Comparison of ENCODE assay signal across 8 mouse cellular contexts in genomic region chr3:89437269-89437668, GRCm38 (mm10). TPM values are rescaled to one million over a fixed set of nuclear protein-coding genes. Genes with fewer than 3 reads are reported as not detected.
DNase-seq lines count a peak whose midpoint lies in the region; ATAC-seq and TF ChIP-seq lines count a peak whose summit lies in the region.

No protein-coding gene starts in this region.

- peak overlapping the region; percentile 72 for H3K4me2 ChIP-seq in heart, embryonic 14.5 days (ENCODE audit: low read length)
- peak overlapping the region; percentile 70 for H3K4me2 ChIP-seq in limb, embryonic 12.5 days
- H3K4me2 ChIP-seq in midbrain, embryonic 14.5 days (ENCODE audit: low read length), result peak overlapping the region; percentile 45

- WGBS in heart, embryonic 14.5 days, result 27% methylated on average over 5 of the region's 5 CpGs
- 42% methylated on average over 5 of the region's 5 CpGs for WGBS in limb, embryonic 12.5 days
- 19% methylated on average over 5 of the region's 5 CpGs for WGBS in midbrain, embryonic 14.5 days

- ATAC-seq in heart, embryonic 14.5 days (ENCODE audit: insufficient number of reproducible peaks, insufficient read depth, low FRiP score, low read depth), result no peak
- ATAC-seq in limb, embryonic 12.5 days (ENCODE audit: insufficient number of reproducible peaks, insufficient read depth, low FRiP score, low TSS enrichment, low read depth), result no peak
- ATAC-seq in midbrain, embryonic 14.5 days (ENCODE audit: low FRiP score, low TSS enrichment), result no peak
- no peak for ATAC-seq in erythroid progenitor cell, adult 5-6 weeks (replicated peaks; ENCODE audit: low FRiP score, poor library complexity, severe bottlenecking)

- H3K4me3 ChIP-seq in left cerebral cortex, adult 2 months, result peak overlapping the region; percentile 38
- H3K4me3 ChIP-seq in heart, embryonic 14.5 days (ENCODE audit: control insufficient read depth in 1 of 2, insufficient read depth in 1 of 2, low read depth in 1 of 2, low read length in 2 of 2), result peak overlapping the region; percentile 54 to 75
- H3K4me3 ChIP-seq in limb, embryonic 12.5 days (replicated peaks), result peak overlapping the region; percentile 55
- H3K4me3 ChIP-seq in midbrain, embryonic 14.5 days (replicated peaks; ENCODE audit: low read depth, low read length), result 0 out of 2 replicates have a peak overlapping the region, but pooled peaks have one; percentile 20

- DNase-seq in left cerebral cortex, adult 2 months (ENCODE audit: extremely low spot score in 1 of 2, low spot score in 2 of 2), result no peak
- DNase-seq in left cerebral cortex, adult 9 months (ENCODE audit: low spot score in 2 of 2), result no peak
- DNase-seq in T-cell, adult 2 months (ENCODE audit: low spot score), result peak; percentile 76
- DNase-seq in midbrain, embryonic 14.5 days, result peak; percentile 20
- DNase-seq in cerebellum, adult 8-10 months, result no peak

- peaks cover 44% of the 10 kb centered on the region for H3K36me3 ChIP-seq in heart, embryonic 14.5 days (ENCODE audit: control insufficient read depth, insufficient read depth, low read length)
- peaks cover 35% of the 10 kb centered on the region for H3K36me3 ChIP-seq in limb, embryonic 12.5 days
- H3K36me3 ChIP-seq in midbrain, embryonic 14.5 days (ENCODE audit: control insufficient read depth, insufficient read depth, low read length), result peaks cover 29% of the 10 kb centered on the region

- H3K27ac ChIP-seq in left cerebral cortex, adult 2 months, result peak overlapping the region; percentile 63; the same call in 1 of the 2 replicates
- peak overlapping the region; percentile 70 to 74 for H3K27ac ChIP-seq in heart, embryonic 14.5 days (replicated peaks in 1 of 2; ENCODE audit: control insufficient read depth in 1 of 2, insufficient read depth in 1 of 2, low read depth in 2 of 2, low read length in 2 of 2)
- H3K27ac ChIP-seq in limb, embryonic 12.5 days, result peak overlapping the region; percentile 78
- no peak overlapping the region for H3K27ac ChIP-seq in midbrain, embryonic 14.5 days (replicated peaks; ENCODE audit: low read depth, low read length)

- H3K9ac ChIP-seq in heart, embryonic 14.5 days (ENCODE audit: low read length), result peak overlapping the region; percentile 75
- H3K9ac ChIP-seq in limb, embryonic 12.5 days (replicated peaks), result peak overlapping the region; percentile 72
- H3K9ac ChIP-seq in midbrain, embryonic 14.5 days (replicated peaks; ENCODE audit: low read length), result no peak overlapping the region

- peaks cover 8 to 16% of the 10 kb centered on the region in 2 experiments for H3K4me1 ChIP-seq in heart, embryonic 14.5 days (ENCODE audit: control insufficient read depth in 2 of 2, insufficient read depth in 2 of 2, low read length in 2 of 2)
- peaks cover 12% of the 10 kb centered on the region for H3K4me1 ChIP-seq in limb, embryonic 12.5 days (replicated peaks)
- H3K4me1 ChIP-seq in midbrain, embryonic 14.5 days (ENCODE audit: control insufficient read depth, insufficient read depth, low read length), result peaks cover 5% of the 10 kb centered on the region; the same call in 1 of the 2 replicates

- intact Hi-C loops in left cerebral cortex, adult 2 months (cut with DNase I), result loop anchor here (2.0 kb wide), 1 partner anchor 22 kb away; no protein-coding TSS in a partner anchor

- TF ChIP-seq CTCF in left cerebral cortex, adult 2 months (IDR thresholded peaks at IDR 0.05), result no peak

- H3K27me3 ChIP-seq in heart, embryonic 14.5 days (ENCODE audit: control insufficient read depth, insufficient read depth, low read length), result no peaks in the 10 kb centered on the region
- H3K27me3 ChIP-seq in limb, embryonic 12.5 days, result no peaks in the 10 kb centered on the region
- no peaks in the 10 kb centered on the region for H3K27me3 ChIP-seq in midbrain, embryonic 14.5 days (ENCODE audit: control insufficient read depth, insufficient read depth, low read length)

- H3K9me3 ChIP-seq in heart, embryonic 14.5 days (ENCODE audit: control insufficient read depth, low read length), result no peaks in the 10 kb centered on the region
- no peaks in the 10 kb centered on the region for H3K9me3 ChIP-seq in limb, embryonic 12.5 days
- no peaks in the 10 kb centered on the region for H3K9me3 ChIP-seq in midbrain, embryonic 14.5 days (ENCODE audit: control insufficient read depth, low read length)

RNA-seq across cellular contexts. Expression of gene Pbxip1, which starts 0.8 kb away (rescaled TPM):
- 10 to 100 TPM; 33.8 to 34.8 TPM for total RNA-seq in left cerebral cortex, adult 2 months (2021)
- 36.9 and 37.3 TPM in 2 replicates for polyA plus RNA-seq in heart, embryonic 14.5 days (2014; fragmentation: Nextera tagmentation; extraction: Ambion mirVana)
- polyA plus RNA-seq in limb, embryonic 12.5 days (2016; fragmentation: Nextera tagmentation; extraction: Ambion mirVana), result 27.4 and 28.5 TPM in 2 replicates
- 7.6 and 9.7 TPM in 2 replicates for polyA plus RNA-seq in midbrain, embryonic 14.5 days (2014; fragmentation: Nextera tagmentation; extraction: Ambion mirVana)
- 1.8 and 2.1 TPM in 2 replicates for total RNA-seq in erythroid progenitor cell, adult 5-6 weeks (2015; ENCODE audit: low replicate concordance)
- 2.7 and 4.1 TPM in 2 replicates for total RNA-seq in erythroid progenitor cell, adult 5-6 weeks (2017; ENCODE audit: low replicate concordance)

RNA-seq across cellular contexts. Expression of gene Pygo2, which starts 7.3 kb away (rescaled TPM):
- 10 to 100 TPM; 51.0 to 54.5 TPM for total RNA-seq in left cerebral cortex, adult 2 months (2021)
- polyA plus RNA-seq in heart, embryonic 14.5 days (2014; fragmentation: Nextera tagmentation; extraction: Ambion mirVana), result 24.3 and 27.8 TPM in 2 replicates
- polyA plus RNA-seq in limb, embryonic 12.5 days (2016; fragmentation: Nextera tagmentation; extraction: Ambion mirVana), result 62.4 and 64.0 TPM in 2 replicates
- polyA plus RNA-seq in midbrain, embryonic 14.5 days (2014; fragmentation: Nextera tagmentation; extraction: Ambion mirVana), result 43.4 and 50.6 TPM in 2 replicates
- 10.9 and 19.1 TPM in 2 replicates for total RNA-seq in erythroid progenitor cell, adult 5-6 weeks (2015; ENCODE audit: low replicate concordance)
- 7.1 and 12.1 TPM in 2 replicates for total RNA-seq in erythroid progenitor cell, adult 5-6 weeks (2017; ENCODE audit: low replicate concordance)

RNA-seq across cellular contexts. Expression of gene Pmvk, which starts 17.1 kb away (rescaled TPM):
- 10 to 100 TPM; 32.1 to 35.0 TPM for total RNA-seq in left cerebral cortex, adult 2 months (2021)
- 54.3 and 56.8 TPM in 2 replicates for polyA plus RNA-seq in heart, embryonic 14.5 days (2014; fragmentation: Nextera tagmentation; extraction: Ambion mirVana)
- polyA plus RNA-seq in limb, embryonic 12.5 days (2016; fragmentation: Nextera tagmentation; extraction: Ambion mirVana), result 53.4 and 55.1 TPM in 2 replicates
- polyA plus RNA-seq in midbrain, embryonic 14.5 days (2014; fragmentation: Nextera tagmentation; extraction: Ambion mirVana), result 106 and 132 TPM in 2 replicates
- 14.1 and 16.3 TPM in 2 replicates for total RNA-seq in erythroid progenitor cell, adult 5-6 weeks (2015; ENCODE audit: low replicate concordance)
- total RNA-seq in erythroid progenitor cell, adult 5-6 weeks (2017; ENCODE audit: low replicate concordance), result 8.9 and 13.0 TPM in 2 replicates

RNA-seq across cellular contexts. Expression of gene Shc1, which starts 19.0 kb away (rescaled TPM):
- total RNA-seq in left cerebral cortex, adult 2 months (2021), result 10 to 100 TPM; 12.9 to 16.4 TPM
- polyA plus RNA-seq in heart, embryonic 14.5 days (2014; fragmentation: Nextera tagmentation; extraction: Ambion mirVana), result 48.0 and 50.5 TPM in 2 replicates
- polyA plus RNA-seq in limb, embryonic 12.5 days (2016; fragmentation: Nextera tagmentation; extraction: Ambion mirVana), result 84.4 and 90.9 TPM in 2 replicates
- 5.9 and 10.2 TPM in 2 replicates for polyA plus RNA-seq in midbrain, embryonic 14.5 days (2014; fragmentation: Nextera tagmentation; extraction: Ambion mirVana)
- total RNA-seq in erythroid progenitor cell, adult 5-6 weeks (2015; ENCODE audit: low replicate concordance), result 77.1 and 79.3 TPM in 2 replicates
- total RNA-seq in erythroid progenitor cell, adult 5-6 weeks (2017; ENCODE audit: low replicate concordance), result 49.7 and 59.3 TPM in 2 replicates

RNA-seq across cellular contexts. Expression of gene Cks1b, which starts 19.1 kb away (rescaled TPM):
- 1 to 10 TPM; 1.8 to 2.3 TPM for total RNA-seq in left cerebral cortex, adult 2 months (2021)
- polyA plus RNA-seq in heart, embryonic 14.5 days (2014; fragmentation: Nextera tagmentation; extraction: Ambion mirVana), result 354 and 368 TPM in 2 replicates
- 585 and 619 TPM in 2 replicates for polyA plus RNA-seq in limb, embryonic 12.5 days (2016; fragmentation: Nextera tagmentation; extraction: Ambion mirVana)
- polyA plus RNA-seq in midbrain, embryonic 14.5 days (2014; fragmentation: Nextera tagmentation; extraction: Ambion mirVana), result 103 and 115 TPM in 2 replicates
- total RNA-seq in erythroid progenitor cell, adult 5-6 weeks (2015; ENCODE audit: low replicate concordance), result 245 and 268 TPM in 2 replicates
- total RNA-seq in erythroid progenitor cell, adult 5-6 weeks (2017; ENCODE audit: low replicate concordance), result 102 and 103 TPM in 2 replicates

Comparison
In these comparisons a context has a peak if more than half of its experiments do, and no peak if none do; other contexts are left out.
1. DNase-seq: peak in T-cell, adult 2 months (single experiment) and midbrain, embryonic 14.5 days (single experiment); none in left cerebral cortex, adult 2 months (0 of 2), left cerebral cortex, adult 9 months (0 of 2) and cerebellum, adult 8-10 months (single experiment).
2. Peak in every context shown above with its lines, with median percentiles within 50 percentile points of each other: H3K4me3 ChIP-seq and H3K4me2 ChIP-seq.